Mouse (Mus musculus): ENCODE results near the gene Dhx16.
A peak's percentile ranks its signal among the peaks of the same experiment; 100 is the strongest.
"Not testable (repeated sequence)": the region's sequence is repeated elsewhere in the genome, so short reads cannot be mapped to it uniquely, and the experiment has no call there.

The Dhx16 gene

GRCm38 (mm10) chr17:35879245-35880057, at the start of gene Dhx16:
Gene Dhx16, plus strand, starts transcription at chr17:35879819.
- peak; percentile 94 to 96 for DNase-seq

GRCm38 (mm10) chr17:35832400-35833238, 47.0 kb upstream of the Dhx16 start:
- no peak for DNase-seq

GRCm38 (mm10) chr17:35833239-35833751, 46.3 kb upstream of the Dhx16 start:
- no peak for DNase-seq

- DNase-seq: no peak
Observed at GRCm38 (mm10) chr17:35833894-35834293, 45.7 kb upstream of the Dhx16 start.

GRCm38 (mm10) chr17:35834696-35835422, 44.8 kb upstream of the Dhx16 start:
- DNase-seq: no peak

- DNase-seq: no peak
Observed at GRCm38 (mm10) chr17:35835424-35836140, 44.0 kb upstream of the Dhx16 start.

GRCm38 (mm10) chr17:35836178-35836965, 43.2 kb upstream of the Dhx16 start:
- peak; percentile 92 to 95 for DNase-seq

GRCm38 (mm10) chr17:35836991-35837422, 42.6 kb upstream of the Dhx16 start:
- peak; percentile 75 to 79 for DNase-seq

- no peak for DNase-seq
Observed at GRCm38 (mm10) chr17:35837487-35837886, 42.1 kb upstream of the Dhx16 start.

GRCm38 (mm10) chr17:35838122-35838544, 41.5 kb upstream of the Dhx16 start, which contains the start of gene Tubb5:
Gene Tubb5, minus strand, starts transcription at chr17:35838306.
- DNase-seq: peak; percentile 96 to 97

- DNase-seq: no peak
Observed at GRCm38 (mm10) chr17:35838570-35838969, 41.0 kb upstream of the Dhx16 start.

GRCm38 (mm10) chr17:35839002-35839401, 40.6 kb upstream of the Dhx16 start:
- not testable (repeated sequence) for DNase-seq

- DNase-seq: no peak
Observed at GRCm38 (mm10) chr17:35840561-35840960, 39.1 kb upstream of the Dhx16 start.

- DNase-seq: peak; percentile 100
Observed at GRCm38 (mm10) chr17:35841076-35841950, 38.3 kb upstream of the Dhx16 start, which contains the start of gene Mdc1. Gene Mdc1, plus strand, starts transcription at chr17:35841515.

GRCm38 (mm10) chr17:35842006-35842405, 37.6 kb upstream of the Dhx16 start:
- no peak for DNase-seq

- DNase-seq: no peak
Observed at GRCm38 (mm10) chr17:35843514-35843913, 36.1 kb upstream of the Dhx16 start.

GRCm38 (mm10) chr17:35848112-35848511, 31.5 kb upstream of the Dhx16 start:
- DNase-seq: no peak

- no peak for DNase-seq
Observed at GRCm38 (mm10) chr17:35850974-35851373, 28.6 kb upstream of the Dhx16 start.

- no peak for DNase-seq
Observed at GRCm38 (mm10) chr17:35859371-35859770, 20.2 kb upstream of the Dhx16 start.

- no peak for DNase-seq
Observed at GRCm38 (mm10) chr17:35859835-35860234, 19.8 kb upstream of the Dhx16 start.
